In the genomic region with DNA sequence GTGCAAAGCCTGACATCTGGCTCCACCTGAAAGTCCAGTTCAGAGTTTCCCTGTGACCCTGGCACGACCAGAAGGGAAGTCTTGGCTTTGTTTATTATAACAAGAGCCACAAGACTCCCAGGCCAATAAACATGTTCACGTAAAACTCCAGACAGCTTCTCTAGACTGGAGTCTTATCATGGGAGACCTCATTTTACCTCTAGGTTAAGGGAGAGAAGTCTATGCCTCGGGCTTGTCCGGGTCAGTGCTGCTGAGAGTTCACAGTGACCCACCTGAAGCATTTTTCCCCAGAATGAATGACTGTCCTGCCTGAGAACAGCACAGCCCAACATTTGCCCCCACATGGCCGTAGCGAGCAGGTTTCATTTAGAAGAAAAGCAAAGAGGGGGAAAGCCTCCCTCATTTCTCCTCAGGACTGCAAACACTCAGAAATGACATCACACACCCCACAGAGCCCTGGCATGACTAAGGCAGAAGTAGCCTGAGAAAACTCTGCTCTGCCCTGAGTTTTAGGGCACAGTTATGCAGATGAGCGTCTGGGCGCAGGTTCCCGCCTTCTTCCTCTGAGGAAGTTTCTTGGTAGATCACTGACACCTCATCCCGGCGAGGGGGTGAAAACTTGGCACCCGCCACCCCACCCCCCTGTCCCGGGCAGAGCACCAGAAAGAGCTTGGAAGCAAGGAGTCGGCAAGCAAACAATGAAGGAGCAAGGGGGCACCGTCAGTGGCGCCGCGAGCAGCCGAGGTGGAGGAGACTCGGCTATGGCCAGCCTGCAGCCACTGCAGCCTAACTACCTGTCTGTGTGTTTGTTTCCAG, we compare ENCODE assay signal across 8 mouse cellular contexts.
DNase-seq lines count a peak whose midpoint lies in the region; ATAC-seq lines count a peak whose summit lies in the region.

No protein-coding gene starts in this region.

- H3K4me3 ChIP-seq in hindbrain, embryonic 14.5 days (replicated peaks; ENCODE audit: low read length), result peak overlapping the region; percentile 39
- H3K4me3 ChIP-seq in midbrain, embryonic 16.5 days (ENCODE audit: low read depth, low read length), result peak overlapping the region; percentile 41
- peak overlapping the region; percentile 53 for H3K4me3 ChIP-seq in stomach, embryonic 15.5 days (replicated peaks)

- ATAC-seq in hindbrain, embryonic 14.5 days (ENCODE audit: low FRiP score), result peak; percentile 69; the same call in 1 of the 2 replicates
- peak; percentile 65 for ATAC-seq in midbrain, embryonic 16.5 days
- ATAC-seq in stomach, embryonic 15.5 days (ENCODE audit: insufficient read depth, low FRiP score, low read depth), result peak; percentile 72

- peak; percentile 49 to 53 for DNase-seq in cerebellum, adult 18-20 months
- DNase-seq in cerebellum, adult 11 months, result no peak
- DNase-seq in cerebellum, adult 9-10 months, result peak; percentile 63
- DNase-seq in forelimb bud, embryonic 11.5 days (ENCODE audit: low read depth, low spot score), result peak; percentile 69
- peak; percentile 51 for DNase-seq in hindbrain, embryonic 14.5 days (ENCODE audit: low spot score)
- peak; percentile 64 for DNase-seq in liver

- peaks cover 4% of the 10 kb centered on the region; the same call in 1 of the 2 replicates for H3K27me3 ChIP-seq in hindbrain, embryonic 14.5 days (ENCODE audit: control insufficient read depth, insufficient read depth, low read length)
- no peaks in the 10 kb centered on the region; the same call in 1 of the 2 replicates for H3K27me3 ChIP-seq in midbrain, embryonic 16.5 days (ENCODE audit: control insufficient read depth, insufficient read depth, low read depth, low read length)
- no peaks in the 10 kb centered on the region for H3K27me3 ChIP-seq in stomach, embryonic 15.5 days (replicated peaks)

- H3K9me3 ChIP-seq in hindbrain, embryonic 14.5 days (ENCODE audit: control insufficient read depth, low read length), result no peaks in the 10 kb centered on the region
- H3K9me3 ChIP-seq in midbrain, embryonic 16.5 days (replicated peaks; ENCODE audit: control insufficient read depth, low read length, poor library complexity, severe bottlenecking), result no peaks in the 10 kb centered on the region
- no peaks in the 10 kb centered on the region for H3K9me3 ChIP-seq in stomach, embryonic 15.5 days

- H3K4me2 ChIP-seq in hindbrain, embryonic 14.5 days (replicated peaks), result peak overlapping the region; percentile 85
- H3K4me2 ChIP-seq in midbrain, embryonic 16.5 days (ENCODE audit: low read length), result peak overlapping the region; percentile 81
- H3K4me2 ChIP-seq in stomach, embryonic 15.5 days, result peak overlapping the region; percentile 84

- peak overlapping the region; percentile 55 for H3K9ac ChIP-seq in hindbrain, embryonic 14.5 days
- H3K9ac ChIP-seq in midbrain, embryonic 16.5 days (ENCODE audit: low read depth, low read length), result peak overlapping the region; percentile 53
- peak overlapping the region; percentile 53 for H3K9ac ChIP-seq in stomach, embryonic 15.5 days

- H3K27ac ChIP-seq in hindbrain, embryonic 14.5 days, result peak overlapping the region; percentile 48; the same call in 1 of the 2 replicates
- H3K27ac ChIP-seq in midbrain, embryonic 16.5 days (ENCODE audit: low read length), result peak overlapping the region; percentile 60
- peak overlapping the region; percentile 88 for H3K27ac ChIP-seq in stomach, embryonic 15.5 days

- peaks cover 23% of the 10 kb centered on the region for H3K4me1 ChIP-seq in hindbrain, embryonic 14.5 days (replicated peaks; ENCODE audit: control insufficient read depth, insufficient read depth, low read length)
- peaks cover 26% of the 10 kb centered on the region for H3K4me1 ChIP-seq in midbrain, embryonic 16.5 days (ENCODE audit: control insufficient read depth, insufficient read depth, low read length)
- H3K4me1 ChIP-seq in stomach, embryonic 15.5 days, result peaks cover 28% of the 10 kb centered on the region; the same call in 1 of the 2 replicates

- WGBS in hindbrain, embryonic 14.5 days, result 1% methylated on average over 20 of the region's 20 CpGs
- WGBS in midbrain, embryonic 16.5 days, result 3% methylated on average over 20 of the region's 20 CpGs
- under 1% methylated on average over 20 of the region's 20 CpGs for WGBS in stomach, embryonic 15.5 days

- no peaks in the 10 kb centered on the region for H3K36me3 ChIP-seq in hindbrain, embryonic 14.5 days (replicated peaks; ENCODE audit: control insufficient read depth, insufficient read depth)
- H3K36me3 ChIP-seq in midbrain, embryonic 16.5 days (ENCODE audit: control insufficient read depth, insufficient read depth, low read length), result no peaks in the 10 kb centered on the region
- no peaks in the 10 kb centered on the region for H3K36me3 ChIP-seq in stomach, embryonic 15.5 days
